ENCODE assay signal across 10 mouse cellular contexts in the genomic region with DNA sequence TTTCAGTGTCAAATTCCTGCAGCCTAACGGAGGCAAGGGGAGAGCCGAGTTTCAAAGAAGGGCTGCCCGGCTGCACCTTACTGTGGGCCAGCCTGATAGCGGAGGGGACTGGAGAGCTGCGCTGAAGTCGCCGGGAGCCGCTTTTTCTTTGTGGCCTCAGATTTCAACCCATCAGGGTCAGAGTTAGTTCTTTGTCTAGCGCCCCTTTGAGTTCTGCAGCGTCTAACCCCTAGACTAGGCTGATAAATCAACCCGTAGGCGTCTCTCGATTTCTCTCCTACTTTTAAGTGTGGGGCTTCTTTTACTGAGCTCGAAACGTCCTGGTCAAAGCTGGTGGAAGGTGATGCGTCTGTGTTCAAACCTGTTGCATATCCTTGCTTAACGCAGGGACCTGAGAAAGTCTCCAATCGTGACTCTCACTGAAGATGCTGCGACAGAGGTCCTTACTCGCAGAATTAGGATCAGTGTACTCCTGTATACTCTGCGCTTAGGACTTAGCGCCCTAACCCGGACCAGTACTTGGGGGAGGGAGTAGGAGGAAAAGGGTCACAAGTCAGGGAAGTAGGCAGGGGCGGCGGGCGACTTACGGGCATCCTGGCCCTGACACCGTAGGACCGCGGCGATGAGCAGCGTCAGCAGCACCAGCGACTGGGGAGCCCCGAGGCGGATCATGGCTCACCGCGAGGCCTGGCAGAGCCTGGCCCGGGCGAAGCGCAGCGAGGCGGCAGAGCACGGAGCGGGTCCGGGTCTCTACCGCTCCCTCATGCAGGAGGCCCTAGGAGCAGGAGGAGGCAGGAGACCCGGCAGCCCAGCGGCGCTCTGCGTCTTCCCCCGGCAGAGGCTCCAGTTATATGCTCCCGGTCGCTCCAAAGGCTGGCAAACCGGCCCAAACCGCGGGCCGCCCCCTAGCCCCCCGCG. TPM values are rescaled to one million over a fixed set of nuclear protein-coding genes. Genes with fewer than 3 reads are reported as not detected.
DNase-seq lines count a peak whose midpoint lies in the region; ATAC-seq and TF ChIP-seq lines count a peak whose summit lies in the region.
"Had no signal": no experiment of that assay in that cellular context is flagged by ENCODE, and none has a peak within 500 bp of the region (broad histone marks: within the 10 kb centered on the region; RNA-seq: fewer than 3 reads in every experiment).

Gene Col2a1, minus strand, starts transcription at position 874 of the 918 bp plus-strand sequence.

- 0 out of 2 replicates have a peak within 1 kb of the TSS, but pooled peaks have one; percentile 12 for H3K27ac ChIP-seq in gastrocnemius, adult 2 months
- H3K27ac ChIP-seq in forebrain, embryonic 10.5 days, result peak within 1 kb of the TSS; percentile 93
- peak within 1 kb of the TSS; percentile 97 for H3K27ac ChIP-seq in limb, embryonic 13.5 days
- no peak within 1 kb of the TSS for H3K27ac ChIP-seq in stomach, embryonic 16.5 days (ENCODE audit: low read length)

- intact Hi-C loops in gastrocnemius, adult 2 months (cut with DNase I), result no loop called here
- intact Hi-C loops in gastrocnemius, postnatal 36 days (cut with DNase I), result no loop called here

- TF ChIP-seq CTCF in gastrocnemius, adult 2 months (IDR thresholded peaks at IDR 0.05), result no peak
- no peak for TF ChIP-seq CTCF in E14TG2a.4 (conservative IDR thresholded peaks at IDR 0.05; ENCODE audit: low read length)

- WGBS in forebrain, embryonic 10.5 days, result under 1% methylated on average over 59 of the region's 59 CpGs
- WGBS in limb, embryonic 13.5 days, result under 1% methylated on average over 58 of the region's 59 CpGs
- whole genome bisulfite sequencing in stomach, embryonic 16.5 days, result 2% methylated on average over 59 of the region's 59 CpGs

- peak within 1 kb of the TSS; percentile 86 for H3K4me2 ChIP-seq in limb, embryonic 13.5 days (replicated peaks)
- peak within 1 kb of the TSS; percentile 54 for H3K4me2 ChIP-seq in stomach, embryonic 16.5 days (ENCODE audit: low read depth, low read length)

- H3K4me3 ChIP-seq in gastrocnemius, adult 2 months, result peak within 1 kb of the TSS; percentile 66
- peak within 1 kb of the TSS; percentile 74 for H3K4me3 ChIP-seq in E14TG2a.4 (replicated peaks; ENCODE audit: low read length)
- H3K4me3 ChIP-seq in forebrain, embryonic 10.5 days, result peak within 1 kb of the TSS; percentile 71
- H3K4me3 ChIP-seq in limb, embryonic 13.5 days, result peak within 1 kb of the TSS; percentile 67
- peak within 1 kb of the TSS; percentile 36 for H3K4me3 ChIP-seq in stomach, embryonic 16.5 days (replicated peaks; ENCODE audit: low read length)

- ATAC-seq in limb, embryonic 13.5 days (ENCODE audit: low FRiP score, low read depth), result peak; percentile 0; the same call in 1 of the 2 replicates
- ATAC-seq in stomach, embryonic 16.5 days (ENCODE audit: insufficient read depth, low FRiP score), result no peak; the same call in 1 of the 2 replicates

- H3K9me3 ChIP-seq in E14TG2a.4 (ENCODE audit: low read length), result no peaks in the 10 kb centered on the region
- H3K9me3 ChIP-seq in forebrain, embryonic 10.5 days, result no peaks in the 10 kb centered on the region
- no peaks in the 10 kb centered on the region for H3K9me3 ChIP-seq in limb, embryonic 13.5 days
- no peaks in the 10 kb centered on the region for H3K9me3 ChIP-seq in stomach, embryonic 16.5 days (replicated peaks; ENCODE audit: control insufficient read depth, low read length)
- H3K9me3 ChIP-seq: G1E had no signal

- peaks cover 95% of the 10 kb centered on the region for H3K27me3 ChIP-seq in E14TG2a.4 (ENCODE audit: insufficient read depth, low read length)
- peaks cover 84% of the 10 kb centered on the region for H3K27me3 ChIP-seq in forebrain, embryonic 10.5 days (ENCODE audit: poor library complexity, severe bottlenecking)
- peaks cover 46% of the 10 kb centered on the region for H3K27me3 ChIP-seq in limb, embryonic 13.5 days
- peaks cover 66% of the 10 kb centered on the region for H3K27me3 ChIP-seq in stomach, embryonic 16.5 days (ENCODE audit: control insufficient read depth, insufficient read depth, low read length)

- peak; percentile 25 for DNase-seq in gastrocnemius, adult 2 months
- no peak for DNase-seq in gastrocnemius, postnatal 36 days
- DNase-seq in forebrain, embryonic 10.5 days (ENCODE audit: extremely low spot score, low spot score), result peak; percentile 87
- no peak for DNase-seq in right cerebral cortex, adult 2 months (ENCODE audit: low spot score in 2 of 2)
- DNase-seq in layer of hippocampus, adult 18-20 months (ENCODE audit: low spot score in 2 of 2), result no peak

- peaks cover 62% of the 10 kb centered on the region for H3K4me1 ChIP-seq in E14TG2a.4 (replicated peaks; ENCODE audit: low read depth, low read length)
- H3K4me1 ChIP-seq in forebrain, embryonic 10.5 days, result peaks cover 68% of the 10 kb centered on the region
- H3K4me1 ChIP-seq in limb, embryonic 13.5 days, result peaks cover 60% of the 10 kb centered on the region
- H3K4me1 ChIP-seq in stomach, embryonic 16.5 days (ENCODE audit: control insufficient read depth, insufficient read depth, low read length), result peaks cover 38% of the 10 kb centered on the region

- H3K36me3 ChIP-seq in E14TG2a.4 (ENCODE audit: insufficient read depth, low read length), result no peaks in the 10 kb centered on the region
- peaks cover 15% of the 10 kb centered on the region for H3K36me3 ChIP-seq in forebrain, embryonic 10.5 days (replicated peaks)
- peaks cover 11% of the 10 kb centered on the region; the same call in 1 of the 2 replicates for H3K36me3 ChIP-seq in limb, embryonic 13.5 days
- no peaks in the 10 kb centered on the region for H3K36me3 ChIP-seq in stomach, embryonic 16.5 days (ENCODE audit: control insufficient read depth, insufficient read depth, low read length)
- H3K36me3 ChIP-seq: G1E had no signal

- peak within 1 kb of the TSS; percentile 93 for H3K9ac ChIP-seq in limb, embryonic 13.5 days
- peak within 1 kb of the TSS; percentile 52; the same call in 1 of the 2 replicates for H3K9ac ChIP-seq in stomach, embryonic 16.5 days (ENCODE audit: low read length)

RNA-seq across cellular contexts. Expression of gene Col2a1, which starts in this region (rescaled TPM):
- total RNA-seq in gastrocnemius, adult 2 months (2021), result 1 to 10 TPM; 1.1 to 1.5 TPM
- 1 to 10 TPM; 1.9 to 3.5 TPM for total RNA-seq in gastrocnemius, postnatal 36 days (2021)
- polyA plus RNA-seq in forebrain, embryonic 10.5 days (2016; fragmentation: Nextera tagmentation; extraction: Ambion mirVana), result 183 and 190 TPM in 2 replicates
- 706 and 829 TPM in 2 replicates for polyA plus RNA-seq in limb, embryonic 13.5 days (2015; fragmentation: Nextera tagmentation; extraction: Ambion mirVana)
- 0.59 and 0.85 TPM in 2 replicates for polyA plus RNA-seq in stomach, embryonic 16.5 days (2015; fragmentation: Nextera tagmentation; extraction: Ambion mirVana)
- total RNA-seq in layer of hippocampus, adult 18-20 months (2021), result 1 to 10 TPM; 1.3 to 1.6 TPM
- total RNA-seq: hematopoietic stem cell, adult 5-6 weeks had no signal
- polyA plus RNA-seq: G1E had no signal

Comparison
In these comparisons a context has a peak if more than half of its experiments do, and no peak if none do; other contexts are left out.
1. RNA of gene Col2a1 (polyA plus RNA-seq): 706 to 829 TPM in limb, embryonic 13.5 days and 183 to 190 TPM in forebrain, embryonic 10.5 days; 0.59 to 0.85 TPM in stomach, embryonic 16.5 days; every median in the first group is over 10 times any median in the second.
2. DNase-seq: peak in gastrocnemius, adult 2 months (single experiment) and forebrain, embryonic 10.5 days (single experiment); none in gastrocnemius, postnatal 36 days (0 of 2), right cerebral cortex, adult 2 months (0 of 2) and layer of hippocampus, adult 18-20 months (0 of 2).
3. Peak in every context shown above with its lines, with median percentiles within 50 percentile points of each other: H3K4me3 ChIP-seq.